Mouse (Mus musculus): ENCODE data around the gene Scly. TPM values are rescaled to one million over a fixed set of nuclear protein-coding genes. Genes with fewer than 3 reads are reported as not detected.

Gene Scly
- polyA plus RNA-seq, 1 experiment: 25.9 TPM

DNA sequence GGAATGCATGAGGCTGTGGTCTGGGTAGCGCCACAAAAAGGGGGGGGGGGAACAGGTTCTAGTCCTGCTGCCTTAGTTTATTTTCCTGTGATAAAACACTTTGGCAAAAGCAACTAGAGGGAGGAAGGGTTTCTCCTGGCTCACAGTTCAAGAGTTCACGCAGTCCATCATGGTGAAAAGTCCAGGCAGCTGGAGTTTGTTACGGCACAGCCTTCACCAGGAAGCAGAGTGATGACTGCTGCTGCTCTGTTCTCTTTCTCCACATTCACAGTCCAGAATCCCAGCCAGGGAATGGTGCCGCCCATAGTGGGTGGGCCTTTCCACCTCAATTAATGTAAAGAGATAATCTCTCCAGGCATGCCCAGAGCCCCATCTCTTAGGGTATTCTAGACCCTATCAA lies 14.1 kb downstream of the Scly start:
- no peak for DNase-seq
- Histone ChIP-seq H3K4me1 (replicated peaks; ENCODE audit: control insufficient read depth, insufficient read depth, low read length) (peaks cover 21% of the 10 kb centered on the region), H3K27ac (ENCODE audit: control insufficient read depth, insufficient read depth, low read length) (no peak overlapping the region), H3K4me3 (ENCODE audit: control insufficient read depth, insufficient read depth, low read length) (no peak overlapping the region), H3K36me3 (ENCODE audit: control insufficient read depth, insufficient read depth, low read length) (peaks cover 10% of the 10 kb centered on the region; the same call in 1 of the 2 replicates), H3K27me3 (ENCODE audit: control insufficient read depth, insufficient read depth, low read length) (no peaks in the 10 kb centered on the region)
- WGBS: 98% methylated on average over 4 of the region's 4 CpGs
- TF ChIP-seq POLR2A (IDR thresholded peaks at IDR 0.05; ENCODE audit: control insufficient read depth, extremely low read depth, insufficient read depth, low read length, poor library complexity) (no peak), CTCF (IDR thresholded peaks at IDR 0.05; ENCODE audit: borderline replicate concordance, control insufficient read depth, extremely low read depth, insufficient read depth, low read length, poor library complexity) (no peak)

DNA sequence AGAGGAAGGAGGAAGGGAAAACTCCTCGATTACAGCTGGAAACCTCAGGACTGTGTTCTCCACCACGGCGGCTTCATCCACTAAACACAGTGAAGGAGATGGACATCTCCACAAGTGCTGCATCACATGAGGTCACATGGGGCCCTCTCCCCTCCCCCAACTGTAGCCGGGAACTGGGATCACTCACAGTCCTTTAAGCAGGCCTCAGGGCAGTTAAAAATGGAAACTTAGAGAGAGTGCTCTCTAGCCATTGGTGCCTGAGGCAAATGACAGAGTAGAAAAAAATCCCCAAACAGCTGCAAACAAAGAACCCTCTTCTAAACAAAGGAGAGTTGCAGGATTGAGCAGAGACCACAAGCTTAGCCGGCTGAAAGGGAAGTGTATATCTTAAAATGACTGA lies 15.1 kb downstream of the Scly start:
- no peak for DNase-seq

DNA sequence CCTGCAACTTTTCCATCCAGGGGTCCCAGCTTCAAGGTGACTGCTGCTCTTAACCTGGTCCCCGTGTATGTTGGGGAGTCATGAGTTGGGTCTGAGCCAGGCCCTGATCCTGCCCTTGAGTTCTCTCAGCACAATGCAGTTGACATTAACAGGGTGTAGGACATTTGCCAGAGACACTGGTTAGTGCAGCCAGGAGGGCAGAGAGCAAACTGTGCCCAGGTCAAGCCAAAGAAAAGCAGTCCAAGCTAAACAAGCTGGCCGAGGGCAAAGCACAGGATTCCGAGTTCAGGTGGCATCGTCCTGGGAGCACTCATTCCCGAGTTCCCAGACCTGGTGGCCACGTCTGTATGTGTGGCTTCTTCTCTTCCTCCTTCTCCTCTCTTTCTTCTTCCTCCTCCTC lies 19.5 kb downstream of the Scly start:
- Histone ChIP-seq H3K27me3 (ENCODE audit: control insufficient read depth, insufficient read depth, low read length) (no peaks in the 10 kb centered on the region), H3K27ac (ENCODE audit: control insufficient read depth, insufficient read depth, low read length) (no peak overlapping the region), H3K4me3 (ENCODE audit: control insufficient read depth, insufficient read depth, low read length) (no peak overlapping the region), H3K36me3 (ENCODE audit: control insufficient read depth, insufficient read depth, low read length) (no peaks in the 10 kb centered on the region), H3K4me1 (replicated peaks; ENCODE audit: control insufficient read depth, insufficient read depth, low read length) (peaks cover 13% of the 10 kb centered on the region)
- DNase-seq: no peak
- no peak for TF ChIP-seq CTCF (IDR thresholded peaks at IDR 0.05; ENCODE audit: borderline replicate concordance, control insufficient read depth, extremely low read depth, insufficient read depth, low read length, poor library complexity)
- WGBS: 95% methylated on average over 6 of the region's 6 CpGs

More for the DNA sequence above, 15.1 kb downstream of the Scly start:
- H3K27me3 ChIP-seq (ENCODE audit: control insufficient read depth, insufficient read depth, low read length): no peaks in the 10 kb centered on the region
- H3K27ac ChIP-seq (ENCODE audit: control insufficient read depth, insufficient read depth, low read length): no peak overlapping the region
- 60% methylated on average over 5 of the region's 5 CpGs for WGBS
- H3K4me3 ChIP-seq (ENCODE audit: control insufficient read depth, insufficient read depth, low read length): no peak overlapping the region
- peaks cover 10% of the 10 kb centered on the region; the same call in 1 of the 2 replicates for H3K36me3 ChIP-seq (ENCODE audit: control insufficient read depth, insufficient read depth, low read length)
- TF ChIP-seq POLR2A (IDR thresholded peaks at IDR 0.05; ENCODE audit: control insufficient read depth, extremely low read depth, insufficient read depth, low read length, poor library complexity) (no peak), CTCF (IDR thresholded peaks at IDR 0.05; ENCODE audit: borderline replicate concordance, control insufficient read depth, extremely low read depth, insufficient read depth, low read length, poor library complexity) (no peak)
- peaks cover 21% of the 10 kb centered on the region for H3K4me1 ChIP-seq (replicated peaks; ENCODE audit: control insufficient read depth, insufficient read depth, low read length)

DNA sequence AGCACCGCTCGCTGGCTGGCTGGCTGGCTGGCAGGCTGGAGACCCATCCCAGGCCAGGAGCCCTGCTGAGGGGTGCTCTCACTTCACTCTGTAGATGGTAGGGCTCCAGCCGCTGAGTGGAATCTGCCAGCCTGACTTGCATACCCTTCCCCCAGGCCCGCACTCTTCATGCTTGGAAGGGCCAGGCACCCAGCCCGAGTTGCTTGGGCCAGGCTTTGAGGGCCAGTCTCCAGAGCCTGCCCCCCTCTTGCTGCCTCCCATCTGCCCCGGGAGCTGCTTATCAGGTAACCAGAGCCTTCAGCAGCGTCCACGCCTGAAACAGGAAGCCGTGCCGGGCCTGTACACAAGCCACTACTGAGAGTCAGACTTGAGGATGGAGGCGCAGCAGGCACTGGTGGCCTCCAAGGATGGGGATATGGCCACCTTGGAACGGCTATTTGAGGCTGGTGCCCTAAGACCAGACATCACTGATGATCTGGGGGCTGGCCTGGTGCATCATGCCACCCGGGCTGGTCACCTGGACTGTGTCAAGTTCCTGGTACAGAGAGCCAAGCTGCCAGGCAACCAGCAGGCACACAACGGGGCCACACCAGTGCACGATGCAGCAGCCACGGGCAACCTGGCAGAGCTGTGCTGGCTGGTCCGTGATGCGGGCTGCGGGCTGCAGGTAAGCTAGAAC lies 23.8 kb downstream of the Scly start, which contains the start of gene Espnl:
Espnl (plus strand) TSS at position 316 of the 679 bp plus-strand sequence.
- TF ChIP-seq CTCF (IDR thresholded peaks at IDR 0.05; ENCODE audit: borderline replicate concordance, control insufficient read depth, extremely low read depth, insufficient read depth, low read length, poor library complexity) (no peak), POLR2A (IDR thresholded peaks at IDR 0.05; ENCODE audit: control insufficient read depth, extremely low read depth, insufficient read depth, low read length, poor library complexity) (no peak)
- 55% methylated on average over 19 of the region's 19 CpGs for WGBS
- DNase-seq: no peak

DNA sequence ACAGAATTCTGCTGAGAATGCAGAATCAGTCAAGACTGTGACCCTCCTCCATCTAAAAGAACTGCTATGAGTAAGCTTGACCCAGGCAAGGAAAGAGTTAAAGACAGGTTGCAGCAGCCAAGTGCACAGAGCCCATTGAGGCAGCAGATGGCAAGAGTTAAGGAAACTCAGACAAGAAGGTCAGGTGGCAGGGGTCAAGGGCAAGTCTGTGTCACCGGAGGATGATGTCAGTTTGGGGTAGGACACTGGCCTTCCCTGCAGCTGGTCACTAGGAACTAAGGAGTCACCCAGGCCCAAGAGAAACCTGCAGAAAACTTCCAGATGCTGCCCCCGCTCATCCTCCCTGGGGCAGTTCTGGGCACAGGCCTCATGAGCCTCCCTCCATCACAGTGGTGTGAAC lies 26.5 kb downstream of the Scly start:
- Histone ChIP-seq H3K4me1 (replicated peaks; ENCODE audit: control insufficient read depth, insufficient read depth, low read length) (peaks cover 3% of the 10 kb centered on the region; the same call in 1 of the 2 replicates), H3K4me3 (ENCODE audit: control insufficient read depth, insufficient read depth, low read length) (no peak overlapping the region), H3K27ac (ENCODE audit: control insufficient read depth, insufficient read depth, low read length) (no peak overlapping the region), H3K36me3 (ENCODE audit: control insufficient read depth, insufficient read depth, low read length) (no peaks in the 10 kb centered on the region), H3K27me3 (ENCODE audit: control insufficient read depth, insufficient read depth, low read length) (no peaks in the 10 kb centered on the region)
- TF ChIP-seq POLR2A (IDR thresholded peaks at IDR 0.05; ENCODE audit: control insufficient read depth, extremely low read depth, insufficient read depth, low read length, poor library complexity) (no peak), CTCF (IDR thresholded peaks at IDR 0.05; ENCODE audit: borderline replicate concordance, control insufficient read depth, extremely low read depth, insufficient read depth, low read length, poor library complexity) (no peak)
- 98% methylated on average over 2 of the region's 2 CpGs for WGBS
- no peak for DNase-seq

More for the DNA sequence above, 23.8 kb downstream of the Scly start, which contains the start of gene Espnl:
- Histone ChIP-seq H3K27me3 (ENCODE audit: control insufficient read depth, insufficient read depth, low read length) (no peaks in the 10 kb centered on the region), H3K4me1 (replicated peaks; ENCODE audit: control insufficient read depth, insufficient read depth, low read length) (peaks cover 3% of the 10 kb centered on the region; the same call in 1 of the 2 replicates), H3K36me3 (ENCODE audit: control insufficient read depth, insufficient read depth, low read length) (no peaks in the 10 kb centered on the region), H3K4me3 (ENCODE audit: control insufficient read depth, insufficient read depth, low read length) (no peak within 1 kb of the TSS), H3K27ac (ENCODE audit: control insufficient read depth, insufficient read depth, low read length) (no peak within 1 kb of the TSS)

DNA sequence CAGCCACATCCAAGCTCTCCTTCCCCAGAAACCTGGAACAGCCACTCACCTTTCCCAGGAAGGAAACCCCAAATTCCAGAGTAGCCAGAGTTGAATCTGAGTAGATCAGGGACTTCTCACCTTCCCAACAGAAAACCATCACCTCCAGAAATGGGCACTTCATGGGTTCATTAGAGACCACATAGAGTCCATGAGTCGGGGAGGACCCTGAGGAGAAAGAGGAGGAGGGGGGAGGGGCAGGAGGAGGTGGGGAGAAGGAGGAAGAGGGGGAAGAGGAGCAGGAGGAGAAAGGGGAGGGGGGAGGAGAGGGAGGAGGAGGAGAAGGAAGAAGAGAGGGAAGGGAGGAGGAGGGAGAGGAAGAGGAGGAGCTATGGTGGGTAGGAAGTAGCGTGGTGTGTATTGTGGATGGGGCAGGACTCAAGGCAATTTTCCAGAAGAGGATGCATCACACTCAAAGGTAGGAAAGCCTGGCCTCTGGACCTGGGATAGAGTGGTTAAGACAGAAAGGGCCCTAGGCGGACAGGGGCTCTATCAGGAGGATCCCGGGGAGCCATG lies 27.4 kb downstream of the Scly start:
- no peak overlapping the region for H3K4me3 ChIP-seq (ENCODE audit: control insufficient read depth, insufficient read depth, low read length)
- WGBS: 80% methylated on average over 4 of the region's 4 CpGs
- no peaks in the 10 kb centered on the region for H3K36me3 ChIP-seq (ENCODE audit: control insufficient read depth, insufficient read depth, low read length)
- no peak for TF ChIP-seq CTCF (IDR thresholded peaks at IDR 0.05; ENCODE audit: borderline replicate concordance, control insufficient read depth, extremely low read depth, insufficient read depth, low read length, poor library complexity)
- no peak for TF ChIP-seq POLR2A (IDR thresholded peaks at IDR 0.05; ENCODE audit: control insufficient read depth, extremely low read depth, insufficient read depth, low read length, poor library complexity)
- H3K4me1 ChIP-seq (replicated peaks; ENCODE audit: control insufficient read depth, insufficient read depth, low read length): peaks cover 3% of the 10 kb centered on the region; the same call in 1 of the 2 replicates
- H3K27me3 ChIP-seq (ENCODE audit: control insufficient read depth, insufficient read depth, low read length): no peaks in the 10 kb centered on the region
- no peak for DNase-seq
- H3K27ac ChIP-seq (ENCODE audit: control insufficient read depth, insufficient read depth, low read length): no peak overlapping the region

All from thymus, adult 2 months (tissue).